In genomic region chr2:26236681-26237289, GRCm38 (mm10) we compare ENCODE assay signal across 9 mouse cellular contexts. TPM values are rescaled to one million over a fixed set of nuclear protein-coding genes. Genes with fewer than 3 reads are reported as not detected.
DNase-seq lines count a peak whose midpoint lies in the region; ATAC-seq and TF ChIP-seq lines count a peak whose summit lies in the region.
"Had no signal": no experiment of that assay in that cellular context is flagged by ENCODE, and none has a peak within 500 bp of the region (broad histone marks: within the 10 kb centered on the region; RNA-seq: fewer than 3 reads in every experiment).

No protein-coding gene starts in this region.

- intact Hi-C loops in heart, adult 2 months (cut with DNase I), result loop anchor here (10.0 kb wide), 1 partner anchor 148 kb away; the partner anchor contains the start of genes Entr1, Pmpca and Snapc4

- peak; percentile 75 for ATAC-seq in hindbrain, postnatal 0 days
- no peak; the same call in 1 of the 2 replicates for ATAC-seq in midbrain, embryonic 11.5 days (ENCODE audit: low FRiP score)

- TF ChIP-seq EP300 in heart, adult 2 months (IDR thresholded peaks at IDR 0.05; ENCODE audit: insufficient read depth, low read depth, low read length), result no peak

- H3K4me1 ChIP-seq in heart, adult 2 months (ENCODE audit: control insufficient read depth, insufficient read depth, low read length), result peaks cover 10% of the 10 kb centered on the region
- H3K4me1 ChIP-seq in embryonic facial prominence, embryonic 10.5 days, result peaks cover 32% of the 10 kb centered on the region
- H3K4me1 ChIP-seq in hindbrain, postnatal 0 days (ENCODE audit: insufficient read depth, low read length), result peaks cover 5% of the 10 kb centered on the region
- H3K4me1 ChIP-seq in midbrain, embryonic 11.5 days (ENCODE audit: control insufficient read depth, insufficient read depth, low read length), result peaks cover 14% of the 10 kb centered on the region; the same call in 1 of the 2 replicates

- TF ChIP-seq POLR2A in heart, adult 2 months (IDR thresholded peaks at IDR 0.05; ENCODE audit: insufficient read depth, low read depth, low read length), result no peak

- 0 out of 2 replicates have a peak, but pooled peaks have one; percentile 3 for TF ChIP-seq CTCF in heart, adult 2 months (IDR thresholded peaks at IDR 0.05)
- TF ChIP-seq CTCF in hindbrain, postnatal 0 days (IDR thresholded peaks at IDR 0.05; ENCODE audit: low read depth), result no peak

- no peaks in the 10 kb centered on the region for H3K79me2 ChIP-seq in heart, adult 2 months (replicated peaks; ENCODE audit: control insufficient read depth, insufficient read depth, low read length)

- peak overlapping the region; percentile 88 for H3K4me2 ChIP-seq in hindbrain, postnatal 0 days (ENCODE audit: low read depth, low read length)
- peak overlapping the region; percentile 86 for H3K4me2 ChIP-seq in midbrain, embryonic 11.5 days

- no peaks in the 10 kb centered on the region for H3K9me3 ChIP-seq in embryonic facial prominence, embryonic 10.5 days
- H3K9me3 ChIP-seq in hindbrain, postnatal 0 days (ENCODE audit: low read length), result no peaks in the 10 kb centered on the region
- no peaks in the 10 kb centered on the region for H3K9me3 ChIP-seq in midbrain, embryonic 11.5 days (ENCODE audit: control insufficient read depth, low read length)

- no peak for DNase-seq in heart, adult 2 months
- no peak for DNase-seq in heart, adult 18-20 months
- DNase-seq in 3T3-L1 (ENCODE audit: low read depth, low spot score), result peak; percentile 18
- DNase-seq in embryonic facial prominence, embryonic 10.5 days (ENCODE audit: low spot score), result no peak
- peak; percentile 47 for DNase-seq in hindbrain, postnatal 0 days (ENCODE audit: low spot score)
- peak; percentile 93 for DNase-seq in midbrain, embryonic 11.5 days (ENCODE audit: low spot score, missing footprints)
- DNase-seq in yolk sac, embryonic 10.5 days (ENCODE audit: low spot score), result no peak
- no peak for DNase-seq in spleen, postnatal 10 days (ENCODE audit: low spot score in 2 of 2)

- H3K9ac ChIP-seq in heart, adult 2 months (ENCODE audit: low read depth, low read length), result peak overlapping the region; percentile 93
- H3K9ac ChIP-seq in hindbrain, postnatal 0 days (replicated peaks; ENCODE audit: low read length), result peak overlapping the region; percentile 86
- H3K9ac ChIP-seq in midbrain, embryonic 11.5 days (ENCODE audit: low read length), result peak overlapping the region; percentile 94

- peak overlapping the region; percentile 86 for H3K4me3 ChIP-seq in heart, adult 2 months
- H3K4me3 ChIP-seq in embryonic facial prominence, embryonic 10.5 days, result peak overlapping the region; percentile 95
- peak overlapping the region; percentile 90 for H3K4me3 ChIP-seq in hindbrain, postnatal 0 days (ENCODE audit: low read length)
- H3K4me3 ChIP-seq in midbrain, embryonic 11.5 days (ENCODE audit: low read depth, low read length), result peak overlapping the region; percentile 95

- whole genome bisulfite sequencing in heart, adult 2 months, result 2% methylated on average over 50 of the region's 51 CpGs
- under 1% methylated on average over 51 of the region's 51 CpGs for WGBS in embryonic facial prominence, embryonic 10.5 days
- WGBS in hindbrain, postnatal 0 days, result 1% methylated on average over 25 of the region's 51 CpGs
- under 1% methylated on average over 48 of the region's 51 CpGs for WGBS in midbrain, embryonic 11.5 days

- no peaks in the 10 kb centered on the region for H3K36me3 ChIP-seq in heart, adult 2 months (ENCODE audit: control insufficient read depth, insufficient read depth, low read length)
- H3K36me3 ChIP-seq in embryonic facial prominence, embryonic 10.5 days (replicated peaks), result peaks cover 7% of the 10 kb centered on the region
- no peaks in the 10 kb centered on the region for H3K36me3 ChIP-seq in hindbrain, postnatal 0 days (ENCODE audit: insufficient read depth, low read length)
- no peaks in the 10 kb centered on the region for H3K36me3 ChIP-seq in midbrain, embryonic 11.5 days (ENCODE audit: control insufficient read depth, insufficient read depth, low read length)

- H3K27me3 ChIP-seq in heart, adult 2 months (ENCODE audit: control insufficient read depth, insufficient read depth, low read length), result no peaks in the 10 kb centered on the region
- H3K27me3 ChIP-seq in embryonic facial prominence, embryonic 10.5 days (replicated peaks; ENCODE audit: low read depth, poor library complexity, severe bottlenecking), result no peaks in the 10 kb centered on the region
- H3K27me3 ChIP-seq in hindbrain, postnatal 0 days (ENCODE audit: insufficient read depth, low read length), result no peaks in the 10 kb centered on the region
- no peaks in the 10 kb centered on the region for H3K27me3 ChIP-seq in midbrain, embryonic 11.5 days (ENCODE audit: control insufficient read depth, insufficient read depth, low read length)

- H3K27ac ChIP-seq in heart, adult 2 months, result peak overlapping the region; percentile 84
- peak overlapping the region; percentile 93 for H3K27ac ChIP-seq in embryonic facial prominence, embryonic 10.5 days (replicated peaks)
- H3K27ac ChIP-seq in hindbrain, postnatal 0 days, result peak overlapping the region; percentile 90
- no peak overlapping the region; the same call in 1 of the 2 replicates for H3K27ac ChIP-seq in midbrain, embryonic 11.5 days (ENCODE audit: low read depth, low read length)

RNA-seq across cellular contexts. Expression of gene Qsox2, which starts 0.5 kb away (rescaled TPM):
- total RNA-seq in heart, adult 2 months (2021), result 10 to 100 TPM; 17.3 to 22.2 TPM
- 11.1 and 18.1 TPM in 2 replicates for polyA plus RNA-seq in heart, adult 2 months (2012; rRNA removed)
- total RNA-seq in heart, adult 18-20 months (2021), result 10 to 100 TPM; 13.8 TPM
- polyA plus RNA-seq in embryonic facial prominence, embryonic 10.5 days (2016; fragmentation: Nextera tagmentation; extraction: Ambion mirVana), result 15.7 and 18.1 TPM in 2 replicates
- 20.5 and 24.5 TPM in 2 replicates for total RNA-seq in hindbrain, postnatal 0 days (2014; rRNA removed)
- 8.8 and 9.4 TPM in 2 replicates for polyA plus RNA-seq in hindbrain, postnatal 0 days (2015; fragmentation: Nextera tagmentation; extraction: Ambion mirVana)
- 18.2 and 18.4 TPM in 2 replicates for polyA plus RNA-seq in midbrain, embryonic 11.5 days (2014; fragmentation: Nextera tagmentation; extraction: Ambion mirVana)

RNA-seq across cellular contexts. Expression of gene Lhx3, which starts 28.7 kb away (rescaled TPM):
- not detected for total RNA-seq in heart, adult 2 months (2021)
- polyA plus RNA-seq in heart, adult 2 months (2012; rRNA removed), result not detected in 2 replicates
- total RNA-seq in heart, adult 18-20 months (2021), result not detected
- 2.6 and 3.5 TPM in 2 replicates for polyA plus RNA-seq in embryonic facial prominence, embryonic 10.5 days (2016; fragmentation: Nextera tagmentation; extraction: Ambion mirVana)
- 2.3 and 7.8 TPM in 2 replicates for total RNA-seq in hindbrain, postnatal 0 days (2014; rRNA removed)
- 2.2 and 3.2 TPM in 2 replicates for polyA plus RNA-seq in hindbrain, postnatal 0 days (2015; fragmentation: Nextera tagmentation; extraction: Ambion mirVana)
- 0.10 and 0.30 TPM in 2 replicates for polyA plus RNA-seq in midbrain, embryonic 11.5 days (2014; fragmentation: Nextera tagmentation; extraction: Ambion mirVana)
- total RNA-seq: layer of hippocampus, postnatal 25 days had no signal

RNA-seq across cellular contexts. Expression of gene Ccdc187, which starts 57.6 kb away (rescaled TPM):
- total RNA-seq in heart, adult 2 months (2021), result under 1 TPM; 0.09 to 0.13 TPM
- 0.09 and 0.37 TPM in 2 replicates for polyA plus RNA-seq in heart, adult 2 months (2012; rRNA removed)
- total RNA-seq in heart, adult 18-20 months (2021), result under 1 TPM; 0.05 to 0.13 TPM
- polyA plus RNA-seq in embryonic facial prominence, embryonic 10.5 days (2016; fragmentation: Nextera tagmentation; extraction: Ambion mirVana), result 0.03 and 0.04 TPM in 2 replicates
- total RNA-seq in hindbrain, postnatal 0 days (2014; rRNA removed), result 1.3 and 2.7 TPM in 2 replicates
- 0.18 TPM in 2 replicates for polyA plus RNA-seq in hindbrain, postnatal 0 days (2015; fragmentation: Nextera tagmentation; extraction: Ambion mirVana)
- 0.05 and 0.10 TPM in 2 replicates for polyA plus RNA-seq in midbrain, embryonic 11.5 days (2014; fragmentation: Nextera tagmentation; extraction: Ambion mirVana)

Comparison
In these comparisons a context has a peak if more than half of its experiments do, and no peak if none do; other contexts are left out.
1. DNase-seq: peak in 3T3-L1 (single experiment), hindbrain, postnatal 0 days (single experiment) and midbrain, embryonic 11.5 days (single experiment); none in heart, adult 2 months (0 of 2), heart, adult 18-20 months (0 of 2), embryonic facial prominence, embryonic 10.5 days (single experiment), yolk sac, embryonic 10.5 days (single experiment) and spleen, postnatal 10 days (0 of 2).
2. Peak in every context shown above with its lines, with median percentiles within 50 percentile points of each other: H3K4me3 ChIP-seq and H3K9ac ChIP-seq.